Mouse (Mus musculus) ES-E14 (cell line): Measurements from ENCODE around the gene Rpl13a.

Experiments
- CHD2 ChIP-seq: IDR thresholded peaks from 2 replicates; pipeline ENCODE4 v1.6.1; 2014; ENCODE audit warnings: mild to moderate bottlenecking, low read depth, low read length, inconsistent platforms
- MAFK ChIP-seq: IDR thresholded peaks from 2 replicates; pipeline ENCODE4 v1.6.1; 2014; ENCODE audit warnings: mild to moderate bottlenecking, low read depth, low read length, inconsistent platforms; ENCODE audit not compliant: insufficient read depth
- ZC3H11A ChIP-seq: IDR thresholded peaks from 2 replicates; pipeline ENCODE4 v1.6.1; 2012; ENCODE audit warnings: low read depth, mild to moderate bottlenecking, inconsistent platforms, low read length, borderline replicate concordance

GRCm38 (mm10) chr7:45102940-45103585 is 25.5 kb downstream of the Rpl13a start:
- TF ChIP-seq CHD2 (no peak), ZC3H11A (no peak), MAFK (no peak)
